Mouse (Mus musculus) left cerebral cortex, postnatal 36 days (tissue): ENCODE data around the gene Pid1. TPM values are rescaled to one million over a fixed set of nuclear protein-coding genes. Genes with fewer than 3 reads are reported as not detected.

Experiments used
- DNase-seq, 2 experiments: peaks; one replicate each; pipeline ENCODE4 v3.0.0; 2021 to 2022; ENCODE audit warnings: low spot score in 2 of 2, mixed read lengths in 1 of 2
- intact Hi-C: fragments of 180-260 bp; cut with DNase I; formaldehyde crosslinking; loops from one replicate; pipeline ENCODE4 v1.15.1; 2025
- microRNA-seq: library from miRNA; unstranded; fragments of <30 nt; microRNA quantifications from one replicate; pipeline ENCODE4 v1.2.0, GENCODE M21; 2022
- total RNA-seq, 2 experiments: library from RNA; stranded (reverse); gene quantifications; 2 replicates each; pipeline ENCODE4 v1.2.3; 2021

Pid1 gene
- total RNA-seq, 2 experiments from 2014 or later = 38.0 to 54.5 TPM

DNA sequence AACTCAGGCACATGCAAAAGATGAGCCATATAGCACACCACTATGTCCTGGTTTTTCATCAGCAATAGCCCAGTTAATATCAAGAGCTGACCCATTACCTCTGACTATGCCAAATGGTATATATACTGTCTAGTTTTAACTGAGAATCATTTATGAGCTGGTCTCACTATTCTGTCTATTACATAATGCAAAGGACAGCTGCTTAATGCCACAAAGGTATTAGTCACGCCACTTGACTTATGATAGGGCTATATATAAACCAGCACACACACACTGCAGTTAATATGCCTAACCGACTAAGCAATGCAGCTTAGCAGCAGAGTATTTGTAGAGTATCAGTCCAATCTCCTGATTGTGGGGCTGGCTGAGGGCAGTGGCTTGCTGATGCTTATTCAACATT is 270.7 kb downstream of the Pid1 start:
- DNase-seq = no peak
- intact Hi-C loops = no loop called here

GRCm38 (mm10) chr1:84089664-84090063 is 274.3 kb downstream of the Pid1 start:
- DNase-seq = no peak
- intact Hi-C loops = no loop called here

- DNase-seq = no peak
- intact Hi-C loops = no loop called here
These were observed 276.0 kb downstream of the Pid1 start for GRCm38 (mm10) chr1:84087957-84088356.

DNA sequence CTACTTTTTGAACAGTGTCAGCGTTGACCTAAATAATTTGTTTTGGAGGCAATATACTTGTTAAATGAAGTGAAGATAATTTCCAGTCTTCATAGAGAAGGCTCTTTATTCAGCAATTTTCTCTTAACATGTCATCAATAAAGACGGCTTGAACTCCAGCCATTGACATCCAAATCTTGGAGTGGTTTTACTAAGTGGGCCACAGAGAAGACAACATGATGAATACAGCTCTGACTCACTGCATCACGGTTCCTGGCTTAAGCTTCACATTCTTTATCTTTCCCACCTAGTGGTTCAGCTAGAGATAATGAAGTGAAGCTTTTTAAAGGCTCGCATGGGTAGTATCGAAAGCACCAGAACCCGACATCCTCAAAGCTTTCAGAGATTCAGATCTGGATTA is 276.7 kb downstream of the Pid1 start:
- DNase-seq = no peak
- intact Hi-C loops = no loop called here

DNA sequence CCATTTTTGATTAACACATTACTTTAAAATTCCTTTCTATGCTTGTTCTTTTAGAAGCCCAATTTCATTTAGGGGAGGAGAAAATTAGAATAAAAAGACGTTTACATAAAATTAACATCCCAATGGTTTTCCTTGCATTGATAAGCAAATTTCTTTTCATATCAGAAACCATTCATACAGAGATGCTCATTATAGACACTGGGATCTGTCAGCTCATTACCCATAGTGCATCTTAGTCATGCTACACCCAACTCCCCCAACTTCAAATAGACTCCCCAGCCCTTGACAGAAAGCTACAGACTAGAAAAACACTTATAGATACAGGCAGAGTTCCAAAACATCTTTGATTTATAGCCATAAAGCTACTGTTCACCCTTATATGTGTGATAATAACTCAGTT is 277.5 kb downstream of the Pid1 start:
- intact Hi-C loops = no loop called here
- no peak for DNase-seq

DNA sequence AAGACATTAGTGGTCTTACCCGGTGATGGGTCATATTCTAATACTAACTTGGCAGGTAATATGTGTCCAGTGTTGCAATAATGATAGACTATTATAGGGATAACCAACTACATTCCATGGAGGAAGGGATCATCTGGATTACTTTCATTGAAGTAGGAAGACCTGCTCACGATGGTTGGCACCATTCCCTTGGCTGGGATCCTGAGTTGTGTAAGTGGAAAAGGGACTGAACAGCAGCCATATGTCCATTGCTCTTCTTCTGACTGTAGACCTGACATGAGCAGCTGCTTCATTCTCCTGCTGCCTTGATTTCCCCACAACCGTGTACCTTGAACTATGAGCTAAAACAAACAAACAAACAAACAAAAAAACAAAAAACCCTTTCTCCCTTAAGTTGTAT is 278.6 kb downstream of the Pid1 start:
- DNase-seq = no peak
- intact Hi-C loops = no loop called here

DNA sequence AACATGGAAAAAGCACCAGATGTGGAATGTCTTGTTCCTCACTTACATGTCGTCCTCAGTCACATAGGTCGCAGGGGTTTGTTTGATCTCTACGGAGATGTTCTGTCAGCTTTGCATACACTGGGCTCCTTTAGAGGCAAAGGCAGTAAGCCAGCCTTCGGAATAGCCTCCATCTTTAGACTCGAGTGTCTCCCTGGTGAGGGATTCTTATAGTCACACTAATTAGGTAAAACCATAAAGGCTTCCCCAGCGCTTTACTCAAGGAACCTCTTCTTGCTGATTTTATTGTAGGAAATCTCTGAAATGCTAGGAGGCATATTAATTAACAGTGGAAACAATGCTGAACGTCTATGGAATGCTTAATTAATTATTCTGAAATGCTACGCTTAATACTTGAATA is 284.4 kb downstream of the Pid1 start:
- intact Hi-C loops = no loop called here
- DNase-seq = no peak

DNA sequence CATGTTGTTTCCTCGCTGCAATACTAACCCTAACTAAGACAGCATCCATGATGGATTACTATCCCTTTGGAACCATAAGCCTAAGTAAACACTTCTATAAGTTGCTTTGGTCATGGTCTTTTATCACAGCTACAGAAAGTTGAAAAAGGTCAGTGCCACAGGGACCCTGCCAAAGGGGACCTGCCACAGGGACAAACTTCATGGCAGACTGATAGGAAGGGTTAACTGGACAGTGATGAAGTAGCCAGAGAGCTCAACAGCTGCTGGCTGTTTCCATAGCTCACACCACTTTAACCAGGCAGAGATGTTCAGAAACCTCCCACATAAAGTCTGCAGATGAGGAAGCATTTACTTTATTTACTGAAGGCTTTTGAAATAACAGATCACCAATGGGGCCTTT is 287.0 kb downstream of the Pid1 start:
- intact Hi-C loops = no loop called here
- DNase-seq = no peak

- DNase-seq = no peak
- intact Hi-C loops = no loop called here
These were observed 306.9 kb downstream of the Pid1 start for GRCm38 (mm10) chr1:84056884-84057630.

GRCm38 (mm10) chr1:84056306-84056705 is 307.7 kb downstream of the Pid1 start:
- DNase-seq = no peak
- intact Hi-C loops = no loop called here

GRCm38 (mm10) chr1:84025746-84026145 is 338.2 kb downstream of the Pid1 start:
- intact Hi-C loops = loop anchor here (10.0 kb wide), 1 partner anchor 259 kb away; no protein-coding TSS in a partner anchor

GRCm38 (mm10) chr1:84012871-84013375 is 351.1 kb downstream of the Pid1 start:
- no peak for DNase-seq
- intact Hi-C loops = no loop called here

More at GRCm38 (mm10) chr1:84025746-84026145, 338.2 kb downstream of the Pid1 start:
- no peak for DNase-seq

- DNase-seq = no peak
- intact Hi-C loops = no loop called here
These were observed 361.4 kb downstream of the Pid1 start for GRCm38 (mm10) chr1:84002630-84003029.

Small RNA genes within 50 kb of the gene (microRNA-seq; reads per million reads assigned to microRNA genes)
- gene Mir6353 = not detected
